Mouse (Mus musculus): ENCODE measurements around the gene Lmo2. TPM values are rescaled to one million over a fixed set of nuclear protein-coding genes. Genes with fewer than 3 reads are reported as not detected.
A peak's percentile ranks its signal among the peaks of the same experiment; 100 is the strongest.

The Lmo2 gene
- polyA plus RNA-seq (2014; fragmentation: Nextera tagmentation; extraction: Ambion mirVana): 48.1 and 49.8 TPM in 2 replicates

DNA sequence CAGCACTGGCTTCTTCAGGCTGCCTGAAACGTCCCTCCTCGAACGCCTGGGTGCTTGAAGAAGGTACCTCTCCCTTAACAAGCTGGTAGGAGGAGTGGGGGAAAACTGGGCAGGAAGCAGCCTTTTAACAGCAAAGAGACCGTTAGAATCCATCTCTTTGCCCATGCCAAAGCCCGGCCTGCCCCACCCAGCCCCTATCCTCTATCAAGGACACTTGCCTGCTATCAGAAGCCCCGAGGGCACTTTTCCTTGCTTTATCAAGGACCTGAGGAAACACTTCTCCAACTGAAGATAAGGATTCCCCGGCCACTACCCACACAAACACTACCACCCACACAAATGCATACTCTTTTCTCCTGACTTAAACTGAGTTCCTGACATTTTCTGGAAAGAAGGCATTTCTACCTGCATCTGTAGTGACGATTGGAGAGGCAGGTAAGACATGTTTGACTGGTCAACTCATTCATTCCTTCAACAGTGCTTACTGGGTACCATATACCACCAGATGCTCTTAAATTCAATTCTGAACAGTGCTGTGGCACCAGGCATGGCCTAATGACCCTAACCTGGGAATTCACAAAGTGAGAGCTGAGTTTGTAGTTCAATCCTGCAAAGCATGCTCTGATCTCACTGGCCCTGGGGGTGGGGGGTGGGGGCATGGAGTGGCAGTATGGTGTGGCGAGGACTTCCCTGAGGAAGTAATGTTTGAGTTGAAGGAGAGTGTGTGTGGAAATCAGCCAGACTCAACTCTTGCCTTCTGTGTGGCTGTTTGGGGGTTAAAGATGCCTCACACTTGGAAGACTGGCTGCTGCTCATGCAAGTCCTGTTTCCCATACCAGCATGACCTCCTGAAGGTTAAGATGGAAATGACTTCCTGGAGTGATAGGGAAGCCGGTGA, at the start of gene Lmo2:
TSS of gene Lmo2 (plus strand) at position 338 of the 898 bp plus-strand sequence.
- no peak within 1 kb of the TSS for H3K4me2 ChIP-seq (replicated peaks)
- no peak within 1 kb of the TSS for H3K9ac ChIP-seq
- no peaks in the 10 kb centered on the region for H3K27me3 ChIP-seq (ENCODE audit: control insufficient read depth, insufficient read depth, low read length)
- ATAC-seq (ENCODE audit: low FRiP score): no peak
- H3K4me1 ChIP-seq (replicated peaks; ENCODE audit: control insufficient read depth, insufficient read depth, low read length): no peaks in the 10 kb centered on the region
- no peaks in the 10 kb centered on the region for H3K36me3 ChIP-seq (replicated peaks; ENCODE audit: control insufficient read depth, insufficient read depth)
- H3K9me3 ChIP-seq (ENCODE audit: control insufficient read depth, low read length): no peaks in the 10 kb centered on the region
- WGBS: 78% methylated on average over 10 of the region's 10 CpGs
- H3K4me3 ChIP-seq (replicated peaks; ENCODE audit: low read length): no peak within 1 kb of the TSS
- DNase-seq (ENCODE audit: low spot score): no peak
- H3K27ac ChIP-seq: no peak within 1 kb of the TSS

- no peaks in the 10 kb centered on the region for H3K9me3 ChIP-seq (ENCODE audit: control insufficient read depth, low read length)
- H3K36me3 ChIP-seq (replicated peaks; ENCODE audit: control insufficient read depth, insufficient read depth): no peaks in the 10 kb centered on the region
- H3K4me1 ChIP-seq (replicated peaks; ENCODE audit: control insufficient read depth, insufficient read depth, low read length): peaks cover 10% of the 10 kb centered on the region; the same call in 1 of the 2 replicates
- H3K27me3 ChIP-seq (ENCODE audit: control insufficient read depth, insufficient read depth, low read length): no peaks in the 10 kb centered on the region
- DNase-seq (ENCODE audit: low spot score) (no peak), ATAC-seq (ENCODE audit: low FRiP score) (no peak)
- H3K4me2 ChIP-seq (replicated peaks): no peak overlapping the region
- WGBS: 80% methylated on average over 5 of the region's 5 CpGs
- no peak overlapping the region for H3K27ac ChIP-seq
- no peak overlapping the region for H3K9ac ChIP-seq
- no peak overlapping the region for H3K4me3 ChIP-seq (replicated peaks; ENCODE audit: low read length)
These were observed 47.2 kb upstream of the Lmo2 start for GRCm38 (mm10) chr2:103910601-103911000.

DNA sequence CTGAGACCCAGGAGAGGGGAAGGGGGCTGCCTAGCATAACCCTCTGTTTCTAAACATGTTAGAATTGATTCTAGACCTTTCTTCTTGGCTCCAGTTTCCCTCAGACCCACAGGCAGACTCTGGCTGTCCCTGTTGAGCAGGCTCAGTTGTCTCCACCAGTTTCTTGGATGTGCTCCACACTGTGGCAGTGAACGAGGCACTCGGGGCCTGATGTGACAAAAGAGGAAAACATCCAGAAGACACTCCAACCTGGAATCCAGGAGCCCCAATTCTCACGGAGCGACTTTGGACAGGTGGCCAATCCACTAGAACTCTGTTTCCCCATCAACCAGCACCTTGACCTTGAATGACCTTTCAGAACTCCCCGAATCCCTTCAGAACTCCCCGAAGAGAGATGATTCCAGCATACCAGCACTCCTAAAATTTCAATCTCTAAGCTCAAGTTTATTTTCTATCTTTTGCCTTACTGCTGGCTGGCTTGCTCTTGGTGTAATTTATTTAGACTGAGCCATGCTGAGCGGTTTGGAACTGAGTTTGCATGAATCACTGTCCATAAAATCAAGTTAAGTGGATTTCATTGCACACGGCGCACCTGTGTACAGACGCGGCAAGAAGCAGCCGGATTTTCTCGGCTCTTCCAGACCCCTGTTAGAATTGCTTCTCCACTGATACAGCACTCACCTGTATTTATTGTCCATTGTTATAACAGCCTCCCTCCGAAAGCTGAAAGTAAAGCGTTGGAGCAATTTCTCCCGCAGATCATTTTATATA, 45.1 kb upstream of the Lmo2 start:
- no peaks in the 10 kb centered on the region for H3K27me3 ChIP-seq (ENCODE audit: control insufficient read depth, insufficient read depth, low read length)
- no peak overlapping the region for H3K9ac ChIP-seq
- DNase-seq (ENCODE audit: low spot score) (no peak), ATAC-seq (ENCODE audit: low FRiP score) (no peak)
- peak overlapping the region; percentile 36 for H3K27ac ChIP-seq
- H3K4me3 ChIP-seq (replicated peaks; ENCODE audit: low read length): no peak overlapping the region
- no peaks in the 10 kb centered on the region for H3K36me3 ChIP-seq (replicated peaks; ENCODE audit: control insufficient read depth, insufficient read depth)
- WGBS: 84% methylated on average over 16 of the region's 16 CpGs
- no peak overlapping the region for H3K4me2 ChIP-seq (replicated peaks)
- 0 out of 2 replicates have a peak, but pooled peaks cover 3% of the 10 kb centered on the region for H3K4me1 ChIP-seq (replicated peaks; ENCODE audit: control insufficient read depth, insufficient read depth, low read length)
- H3K9me3 ChIP-seq (ENCODE audit: control insufficient read depth, low read length): no peaks in the 10 kb centered on the region

DNA sequence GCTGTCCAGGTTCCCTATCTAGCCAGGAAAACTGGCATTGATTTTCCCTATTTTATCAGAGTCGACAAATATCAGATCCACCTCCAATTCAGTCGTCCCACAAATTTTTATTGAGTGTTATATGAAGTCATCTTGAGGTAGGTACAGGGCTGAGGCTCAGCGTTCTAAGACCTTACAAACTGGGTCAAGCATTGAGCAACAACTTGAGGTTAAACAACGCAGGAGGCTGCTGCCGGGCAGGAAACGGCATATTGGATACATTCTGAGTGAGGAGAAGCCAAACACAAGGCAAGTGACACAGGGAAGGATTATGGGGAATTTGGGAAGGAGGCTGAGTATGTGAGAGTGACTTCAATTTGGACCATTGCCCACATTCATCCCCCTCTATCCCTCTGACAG, 44.5 kb upstream of the Lmo2 start:
- 77% methylated on average over 6 of the region's 6 CpGs for WGBS
- H3K9ac ChIP-seq: no peak overlapping the region
- no peaks in the 10 kb centered on the region for H3K27me3 ChIP-seq (ENCODE audit: control insufficient read depth, insufficient read depth, low read length)
- H3K4me2 ChIP-seq (replicated peaks): no peak overlapping the region
- no peaks in the 10 kb centered on the region for H3K9me3 ChIP-seq (ENCODE audit: control insufficient read depth, low read length)
- ATAC-seq (ENCODE audit: low FRiP score) (no peak), DNase-seq (ENCODE audit: low spot score) (no peak)
- no peak overlapping the region for H3K4me3 ChIP-seq (replicated peaks; ENCODE audit: low read length)
- no peaks in the 10 kb centered on the region for H3K36me3 ChIP-seq (replicated peaks; ENCODE audit: control insufficient read depth, insufficient read depth)
- H3K4me1 ChIP-seq (replicated peaks; ENCODE audit: control insufficient read depth, insufficient read depth, low read length): 0 out of 2 replicates have a peak, but pooled peaks cover 3% of the 10 kb centered on the region
- peak overlapping the region; percentile 23; the same call in 1 of the 2 replicates for H3K27ac ChIP-seq

- Histone ChIP-seq H3K36me3 (replicated peaks; ENCODE audit: control insufficient read depth, insufficient read depth) (no peaks in the 10 kb centered on the region), H3K4me2 (replicated peaks) (no peak overlapping the region), H3K27ac (no peak overlapping the region), H3K9ac (no peak overlapping the region), H3K4me3 (replicated peaks; ENCODE audit: low read length) (no peak overlapping the region), H3K4me1 (replicated peaks; ENCODE audit: control insufficient read depth, insufficient read depth, low read length) (0 out of 2 replicates have a peak, but pooled peaks cover 3% of the 10 kb centered on the region), H3K9me3 (ENCODE audit: control insufficient read depth, low read length) (no peaks in the 10 kb centered on the region), H3K27me3 (ENCODE audit: control insufficient read depth, insufficient read depth, low read length) (no peaks in the 10 kb centered on the region)
- ATAC-seq (ENCODE audit: low FRiP score): no peak
- DNase-seq (ENCODE audit: low spot score): no peak
- WGBS: 93% methylated on average over 5 of the region's 5 CpGs
These were observed 41.7 kb upstream of the Lmo2 start for GRCm38 (mm10) chr2:103916069-103916468.

- no peak for DNase-seq (ENCODE audit: low spot score)
- no peak overlapping the region for H3K4me3 ChIP-seq (replicated peaks; ENCODE audit: low read length)
- 71% methylated on average over 5 of the region's 5 CpGs for WGBS
These were observed 40.4 kb upstream of the Lmo2 start for GRCm38 (mm10) chr2:103917375-103917774.

GRCm38 (mm10) chr2:103918375-103918774, 39.4 kb upstream of the Lmo2 start:
- no peak overlapping the region for H3K9ac ChIP-seq
- H3K27me3 ChIP-seq (ENCODE audit: control insufficient read depth, insufficient read depth, low read length): no peaks in the 10 kb centered on the region
- no peak overlapping the region for H3K27ac ChIP-seq
- DNase-seq (ENCODE audit: low spot score) (no peak), ATAC-seq (ENCODE audit: low FRiP score) (no peak)
- H3K36me3 ChIP-seq (replicated peaks; ENCODE audit: control insufficient read depth, insufficient read depth): no peaks in the 10 kb centered on the region
- no peak overlapping the region for H3K4me3 ChIP-seq (replicated peaks; ENCODE audit: low read length)
- no peaks in the 10 kb centered on the region for H3K4me1 ChIP-seq (replicated peaks; ENCODE audit: control insufficient read depth, insufficient read depth, low read length)
- H3K4me2 ChIP-seq (replicated peaks): no peak overlapping the region
- WGBS: 88% methylated on average over 2 of the region's 2 CpGs
- no peaks in the 10 kb centered on the region for H3K9me3 ChIP-seq (ENCODE audit: control insufficient read depth, low read length)

More at GRCm38 (mm10) chr2:103917375-103917774, 40.4 kb upstream of the Lmo2 start:
- Histone ChIP-seq H3K4me2 (replicated peaks) (no peak overlapping the region), H3K27ac (no peak overlapping the region), H3K9ac (no peak overlapping the region), H3K36me3 (replicated peaks; ENCODE audit: control insufficient read depth, insufficient read depth) (no peaks in the 10 kb centered on the region), H3K9me3 (ENCODE audit: control insufficient read depth, low read length) (no peaks in the 10 kb centered on the region), H3K4me1 (replicated peaks; ENCODE audit: control insufficient read depth, insufficient read depth, low read length) (0 out of 2 replicates have a peak, but pooled peaks cover 3% of the 10 kb centered on the region), H3K27me3 (ENCODE audit: control insufficient read depth, insufficient read depth, low read length) (no peaks in the 10 kb centered on the region)
- ATAC-seq (ENCODE audit: low FRiP score): no peak

DNA sequence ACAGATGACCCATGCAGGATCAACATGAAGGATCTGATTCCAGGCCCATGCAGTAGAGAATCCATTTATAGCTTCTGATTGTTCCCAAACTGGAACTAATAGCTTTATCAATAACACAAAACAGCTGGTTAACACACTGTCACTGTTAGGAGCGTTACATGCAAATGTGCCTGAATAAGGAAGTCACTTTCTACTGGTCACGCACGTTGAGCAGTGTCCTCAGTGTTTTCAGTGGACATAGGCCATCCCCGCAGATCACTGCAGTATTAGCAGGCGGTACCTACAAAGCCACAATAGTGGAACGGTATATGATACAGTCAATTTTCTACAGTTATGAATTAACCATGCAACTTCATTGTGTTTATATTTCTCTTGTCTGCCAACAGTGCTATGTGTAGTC, 38.3 kb upstream of the Lmo2 start:
- H3K9me3 ChIP-seq (ENCODE audit: control insufficient read depth, low read length): no peaks in the 10 kb centered on the region
- no peak for DNase-seq (ENCODE audit: low spot score)
- no peak overlapping the region for H3K9ac ChIP-seq
- H3K27me3 ChIP-seq (ENCODE audit: control insufficient read depth, insufficient read depth, low read length): no peaks in the 10 kb centered on the region
- WGBS: 63% methylated on average over 6 of the region's 6 CpGs
- H3K4me1 ChIP-seq (replicated peaks; ENCODE audit: control insufficient read depth, insufficient read depth, low read length): no peaks in the 10 kb centered on the region
- H3K4me3 ChIP-seq (replicated peaks; ENCODE audit: low read length): no peak overlapping the region
- no peak for ATAC-seq (ENCODE audit: low FRiP score)
- H3K36me3 ChIP-seq (replicated peaks; ENCODE audit: control insufficient read depth, insufficient read depth): no peaks in the 10 kb centered on the region
- no peak overlapping the region for H3K4me2 ChIP-seq (replicated peaks)
- H3K27ac ChIP-seq: no peak overlapping the region

DNA sequence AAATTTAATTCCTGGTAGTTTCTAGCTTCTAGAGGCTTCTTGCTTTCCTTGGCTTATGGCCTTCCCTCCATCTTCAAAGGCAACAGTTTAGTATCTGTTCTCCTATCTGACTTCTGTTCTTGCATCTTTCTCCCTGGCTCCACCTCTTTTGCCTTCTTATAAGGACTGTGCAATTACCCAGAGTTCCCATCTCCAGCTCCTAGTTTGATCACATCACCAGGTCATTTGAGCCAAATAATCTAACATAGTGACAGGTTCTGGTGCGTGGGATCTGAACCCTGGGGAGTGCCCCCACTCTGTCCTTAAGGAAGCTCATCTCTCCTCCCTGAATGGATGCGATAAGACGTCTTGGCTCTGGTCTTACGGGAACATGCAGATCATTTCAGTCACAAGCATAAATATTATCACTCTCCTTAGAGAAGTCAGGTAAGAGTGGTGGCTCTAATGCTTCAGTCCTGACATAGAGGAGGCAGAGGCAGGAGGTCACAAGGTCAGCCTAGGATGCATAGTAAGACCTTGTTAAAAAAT, 31.1 kb upstream of the Lmo2 start:
- no peak for DNase-seq (ENCODE audit: low spot score)
- 85% methylated on average over 4 of the region's 4 CpGs for WGBS

More for the DNA sequence above, 31.1 kb upstream of the Lmo2 start:
- Histone ChIP-seq H3K27ac (no peak overlapping the region), H3K9ac (no peak overlapping the region), H3K36me3 (replicated peaks; ENCODE audit: control insufficient read depth, insufficient read depth) (no peaks in the 10 kb centered on the region), H3K4me3 (replicated peaks; ENCODE audit: low read length) (no peak overlapping the region), H3K27me3 (ENCODE audit: control insufficient read depth, insufficient read depth, low read length) (no peaks in the 10 kb centered on the region), H3K4me2 (replicated peaks) (no peak overlapping the region), H3K9me3 (ENCODE audit: control insufficient read depth, low read length) (no peaks in the 10 kb centered on the region), H3K4me1 (replicated peaks; ENCODE audit: control insufficient read depth, insufficient read depth, low read length) (peaks cover 13% of the 10 kb centered on the region; the same call in 1 of the 2 replicates)
- ATAC-seq (ENCODE audit: low FRiP score): no peak

Data from hindbrain, embryonic 14.5 days (tissue).